Mouse (Mus musculus) spleen, adult 2 months (tissue): ENCODE measurements at regions not wholly inside any gene's neighbourhood (a gene's known extent, or its start where the extent isn't known, plus 50 kb on each side); places are given as distances from the start of the nearest gene placed in this dataset.

Experiments
- CTCF ChIP-seq: fragments of 200-500 bp; IDR thresholded peaks from 2 replicates; pipeline ENCODE4 v1.5.1; 2011; ENCODE audit warnings: mild to moderate bottlenecking, inconsistent platforms; ENCODE audit not compliant: insufficient read depth, insufficient read length, insufficient replicate concordance; ENCODE audit errors: extremely low read depth
- POLR2A ChIP-seq: fragments of 200-500 bp; IDR thresholded peaks from 2 replicates; pipeline ENCODE4 v1.6.1; 2011; ENCODE audit warnings: low read depth, low read length, inconsistent platforms

DNA sequence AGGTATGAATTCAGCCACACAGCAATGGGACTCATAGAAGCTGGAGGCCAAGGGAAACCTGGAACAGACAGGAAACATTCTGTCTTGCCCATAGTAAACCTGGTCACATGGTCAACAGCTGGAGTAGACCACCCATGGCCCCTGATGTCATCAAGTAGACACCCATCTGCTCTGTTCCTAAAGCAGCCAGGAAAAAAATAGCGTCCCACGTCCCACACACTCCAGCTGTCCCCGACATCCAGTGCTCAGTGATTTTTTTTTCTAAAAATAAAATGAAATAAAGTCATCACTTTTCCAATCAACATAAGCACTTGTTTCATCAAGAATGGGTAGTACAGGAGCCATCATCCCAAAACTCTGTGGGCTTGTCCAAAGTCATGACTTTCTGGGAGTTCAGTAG lies 326.7 kb downstream of the Rnf144a start:
- TF ChIP-seq CTCF (no peak), POLR2A (no peak)
